Mouse (Mus musculus) monocyte, adult 59 days (primary cell): ENCODE data around the gene Olfr1564. TPM values are rescaled to one million over a fixed set of nuclear protein-coding genes. Genes with fewer than 3 reads are reported as not detected.

Source experiments
- total RNA-seq, 2 experiments: library from RNA; stranded (reverse); gene quantifications; one replicate each; pipeline ENCODE4 v1.2.4; 2023

The Olfr1564 gene
- not detected for total RNA-seq

DNA sequence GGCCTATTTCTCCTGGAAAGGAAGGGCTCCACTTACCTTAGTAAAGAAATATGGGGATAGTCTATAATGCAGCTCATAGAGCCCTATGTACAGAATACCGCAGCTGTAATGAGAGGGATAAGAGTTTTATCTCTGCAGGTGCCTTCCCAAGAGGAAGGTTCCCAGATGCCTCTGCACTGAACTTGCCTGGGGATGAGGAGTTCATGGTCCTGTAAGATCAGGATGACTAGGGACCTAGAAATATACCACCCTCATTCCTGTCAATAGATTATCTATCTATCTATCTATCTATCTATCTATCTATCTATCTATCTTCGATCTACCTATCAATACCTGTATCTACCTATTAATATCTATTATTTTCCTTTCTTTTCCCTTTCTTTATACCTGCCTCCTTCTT, at the start of gene Olfr1564:
TSS of gene Olfr1564 (minus strand) at position 101 of the 400 bp plus-strand sequence.

DNA sequence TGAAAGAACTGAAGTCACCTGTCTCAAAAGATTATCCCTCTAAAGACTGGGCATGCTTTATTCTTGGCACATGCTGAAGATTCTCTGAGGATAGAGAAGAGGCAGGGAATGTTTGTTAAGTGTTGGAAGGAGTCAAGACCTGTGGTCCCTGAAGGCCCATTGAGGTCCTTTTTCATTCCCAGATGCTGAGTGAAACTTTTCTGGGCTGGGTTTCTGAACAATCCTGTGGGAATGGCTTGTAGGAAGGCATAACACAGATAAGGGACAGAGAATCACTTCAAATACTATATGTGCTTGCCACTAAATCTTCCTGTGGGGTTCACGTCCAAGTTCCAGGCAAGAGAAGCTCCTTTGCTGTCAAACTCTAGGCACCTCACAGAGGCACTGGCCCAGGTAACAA, 42.9 kb upstream of the Olfr1564 start, which contains the start of gene Olfr63:
TSS of gene Olfr63 (plus strand) at position 301 of the 400 bp plus-strand sequence.

DNA sequence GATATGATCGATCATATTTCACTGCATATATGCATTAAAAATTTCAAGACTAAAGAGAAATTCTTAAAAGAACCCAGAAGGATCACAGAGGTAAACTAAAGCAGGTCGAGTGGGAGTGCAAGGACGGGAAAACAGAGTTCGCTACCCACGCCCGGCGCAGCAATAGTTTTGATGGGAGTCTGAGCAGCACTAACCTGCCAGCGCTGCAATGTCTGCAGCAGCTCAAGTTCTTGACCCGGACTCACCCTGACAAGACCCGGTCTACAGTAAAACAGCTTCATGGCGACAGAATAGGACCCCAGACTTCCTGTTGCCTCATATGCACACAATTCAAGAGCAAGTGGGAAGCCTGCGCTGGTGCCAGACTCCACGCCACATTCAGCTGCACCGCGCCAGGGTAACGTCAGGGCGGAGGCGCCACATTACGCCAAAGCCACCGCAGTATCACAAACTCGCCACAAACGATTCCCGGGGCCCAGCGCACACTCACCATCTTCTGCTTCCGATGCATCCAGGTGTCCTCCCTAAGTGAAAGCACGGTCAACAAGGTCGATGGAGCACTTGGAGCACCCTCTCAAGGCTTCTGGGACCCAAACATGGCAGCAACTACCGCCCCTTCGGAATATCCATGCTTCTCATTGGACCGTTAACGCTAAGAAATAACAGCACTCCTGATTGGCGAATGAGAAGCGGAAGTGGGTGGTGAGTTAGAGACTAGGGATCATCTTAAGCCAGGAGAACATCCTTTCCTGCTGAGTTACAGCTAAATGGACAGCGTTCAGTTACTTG, 33.2 kb upstream of the Olfr1564 start, which contains the start of gene Zfp955a:
TSS of gene Zfp955a (minus strand) at position 616 of the 789 bp plus-strand sequence.

DNA sequence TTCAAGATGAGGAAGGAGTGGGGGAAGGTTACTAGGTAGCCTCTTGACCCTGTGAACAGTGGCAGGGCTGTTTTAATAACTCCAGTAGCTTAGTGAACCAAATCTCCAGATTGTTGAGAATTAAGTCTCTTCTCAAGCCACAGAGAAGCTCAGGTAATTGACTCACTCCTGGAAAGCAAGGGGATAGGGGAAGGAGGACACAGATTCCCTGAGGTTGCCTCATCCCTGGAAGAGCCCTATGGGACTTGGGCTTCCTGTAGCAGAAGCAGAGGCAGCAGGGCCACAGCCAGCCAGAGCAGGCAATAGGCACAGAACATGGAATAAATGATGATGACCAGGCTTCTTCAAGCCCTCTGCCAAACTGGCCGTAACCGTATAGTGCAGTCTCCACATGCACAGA, 30.5 kb downstream of the Olfr1564 start, which contains the start of gene Olfr239:
TSS of gene Olfr239 (plus strand) at position 301 of the 400 bp plus-strand sequence.

DNA sequence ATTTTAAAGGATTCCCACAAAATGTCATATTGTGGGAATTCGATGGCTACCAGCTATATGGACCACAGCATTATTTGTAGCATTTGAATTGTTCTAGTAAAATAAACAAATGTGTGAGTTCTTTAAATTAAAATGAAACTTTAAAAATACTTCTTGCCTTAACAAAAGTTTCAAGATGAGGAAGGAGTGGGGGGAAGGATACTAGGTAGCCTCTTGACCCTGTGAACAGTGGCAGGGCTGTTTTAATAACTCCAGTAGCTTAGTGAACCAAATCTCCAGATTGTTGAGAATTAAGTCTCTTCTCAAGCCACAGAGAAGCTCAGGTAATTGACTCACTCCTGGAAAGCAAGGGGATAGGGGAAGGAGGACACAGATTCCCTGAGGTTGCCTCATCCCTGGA, 53.3 kb downstream of the Olfr1564 start, which contains the start of gene Olfr55:
TSS of gene Olfr55 (plus strand) at position 301 of the 400 bp plus-strand sequence.

Other genes starting within 250 kb of the Olfr1564 start
- 1 to 10 TPM; 7.1 to 7.4 TPM for gene Zfp952, start 228.6 kb downstream of the Olfr1564 start, total RNA-seq
- gene Zfp763, start 188.3 kb downstream of the Olfr1564 start, total RNA-seq = 1 to 10 TPM in 1 of 2 experiments, under 1 TPM in 1; 0.73 to 2.8 TPM
- gene 4921501E09Rik, start 153.6 kb downstream of the Olfr1564 start, total RNA-seq = not detected
- gene Zfp563, start 132.4 kb downstream of the Olfr1564 start, total RNA-seq = 1 to 10 TPM; 2.6 to 2.7 TPM
- not detected for gene Morc2b, start 82.0 kb downstream of the Olfr1564 start, total RNA-seq
- gene Olfr55, start 53.2 kb downstream of the Olfr1564 start, total RNA-seq = not detected
- not detected for gene Olfr239, start 30.4 kb downstream of the Olfr1564 start, total RNA-seq
- gene Zfp955a, start 33.5 kb upstream of the Olfr1564 start, total RNA-seq = 1 to 10 TPM; 4.7 to 5.0 TPM
- gene Olfr63, start 43.0 kb upstream of the Olfr1564 start, total RNA-seq = under 1 TPM; 0.13 to 0.15 TPM
- 1 to 10 TPM; 3.2 to 4.4 TPM for gene Zfp955b, start 67.9 kb upstream of the Olfr1564 start, total RNA-seq
- 1 to 10 TPM; 4.9 to 8.2 TPM for gene Zfp81, start 137.2 kb upstream of the Olfr1564 start, total RNA-seq
- 1 to 10 TPM; 3.4 to 4.3 TPM for gene Zfp101, start 173.0 kb upstream of the Olfr1564 start, total RNA-seq
- gene Actl9, start 211.2 kb upstream of the Olfr1564 start, total RNA-seq = not detected